Mouse (Mus musculus) E14TG2a.4 (cell line): ENCODE results near the gene Mlxipl.

ENCODE experiments used
- CTCF ChIP-seq: conservative IDR thresholded peaks from 2 replicates; pipeline ENCODE4 v1.5.1; 2014; ENCODE audit warnings: low read length
- NANOG ChIP-seq: IDR thresholded peaks from 2 replicates; pipeline ENCODE4 v1.6.1; 2014; ENCODE audit warnings: borderline replicate concordance, low read length, mixed read lengths
- POU5F1 ChIP-seq: IDR thresholded peaks from 2 replicates; pipeline ENCODE4 v1.6.1; 2014; ENCODE audit warnings: low read length, borderline replicate concordance

- no peak for TF ChIP-seq CTCF
- TF ChIP-seq NANOG, result no peak
- no peak for TF ChIP-seq POU5F1
These were observed 79.8 kb downstream of the Mlxipl start for GRCm38 (mm10) chr5:135169479-135169878.
